Mouse (Mus musculus) embryo, embryonic 11.5 days (tissue): ENCODE measurements around the gene Msrb1.
"Not testable (repeated sequence)": the region's sequence is repeated elsewhere in the genome, so short reads cannot be mapped to it uniquely, and the experiment has no call there.

Experiments used
- DNase-seq: peaks from one replicate; pipeline ENCODE4 v3.0.0-alpha.2; 2012; ENCODE audit warnings: low read depth, low spot score

Msrb1 gene

DNA sequence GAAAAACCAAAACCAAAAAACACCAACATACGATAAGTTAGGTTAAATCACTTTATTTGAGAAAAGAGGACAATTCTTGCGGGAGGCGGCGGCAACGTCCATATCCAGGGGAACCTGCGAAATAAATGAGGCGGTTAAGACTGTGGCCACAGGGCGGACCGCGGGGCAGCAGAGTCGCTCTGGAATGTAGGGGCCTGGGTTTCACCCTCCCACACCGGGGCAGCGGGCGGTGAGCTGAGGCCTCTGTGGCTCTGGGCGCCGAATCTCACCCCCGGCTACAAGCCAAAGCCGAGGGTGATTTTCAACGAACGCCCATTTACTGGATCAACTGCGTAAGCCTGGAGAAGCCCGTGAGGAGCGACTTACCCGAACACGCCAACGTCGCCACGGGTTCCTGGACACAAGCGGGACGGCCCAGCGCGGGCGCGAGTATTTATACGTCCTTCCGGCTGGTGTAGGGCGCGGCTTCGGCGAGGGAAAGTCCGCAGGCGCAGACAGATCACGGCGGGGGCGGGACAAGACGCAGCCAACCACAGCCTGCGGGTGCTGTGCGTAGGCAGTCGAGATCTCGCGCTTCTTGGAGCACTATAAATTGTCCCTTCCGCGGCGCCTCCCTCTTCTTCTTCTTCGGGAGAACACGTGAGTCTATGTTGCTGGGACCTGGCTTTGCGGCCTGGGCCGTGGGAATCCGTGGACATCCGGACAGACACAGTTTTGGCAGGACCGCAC lies 16.8 kb upstream of the Msrb1 start:
- DNase-seq: peak; percentile 97

DNA sequence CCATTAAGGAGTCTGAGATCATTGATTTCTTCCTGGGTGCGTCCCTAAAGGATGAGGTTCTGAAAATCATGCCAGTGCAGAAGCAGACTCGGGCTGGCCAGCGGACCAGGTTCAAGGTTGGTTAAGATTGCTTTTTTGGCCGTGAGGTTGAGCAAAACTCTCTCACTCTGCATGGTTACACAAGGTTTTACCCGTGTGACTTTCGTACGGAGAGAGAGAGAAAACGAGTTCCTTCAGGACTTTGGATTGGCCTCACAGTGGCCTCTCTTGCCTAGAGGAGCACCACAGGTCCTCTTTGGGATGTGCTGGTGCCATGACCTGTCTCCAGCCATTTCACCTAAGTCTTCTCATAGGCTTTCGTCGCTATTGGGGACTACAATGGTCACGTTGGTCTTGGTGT lies 15.8 kb upstream of the Msrb1 start:
- DNase-seq: not testable (repeated sequence)

DNA sequence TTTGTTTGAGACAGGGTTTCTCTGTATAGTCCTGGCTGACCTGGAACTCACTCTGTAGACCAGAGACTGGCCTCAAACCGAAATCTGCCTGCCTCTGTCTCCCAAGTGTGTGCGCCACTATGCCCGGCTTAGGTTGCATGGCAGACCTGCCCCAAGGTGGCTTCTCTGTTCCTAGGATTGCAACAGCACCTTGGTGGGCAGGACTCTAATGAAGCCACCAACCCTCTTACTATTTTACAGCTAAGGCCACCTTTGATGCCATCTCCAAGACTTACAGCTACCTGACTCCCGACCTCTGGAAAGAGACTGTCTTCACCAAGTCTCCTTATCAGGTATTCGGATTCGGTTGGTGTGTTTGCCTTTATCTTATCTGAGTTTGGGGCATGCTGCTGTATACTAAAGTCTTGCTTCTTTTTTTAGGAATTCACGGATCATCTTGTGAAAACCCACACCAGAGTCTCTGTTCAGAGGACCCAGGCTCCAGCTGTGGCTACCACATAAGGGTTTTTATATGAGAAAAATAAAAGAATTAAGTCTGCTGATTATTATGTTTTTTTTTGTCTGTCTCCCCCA lies 15.0 kb upstream of the Msrb1 start:
- DNase-seq: not testable (repeated sequence)

DNA sequence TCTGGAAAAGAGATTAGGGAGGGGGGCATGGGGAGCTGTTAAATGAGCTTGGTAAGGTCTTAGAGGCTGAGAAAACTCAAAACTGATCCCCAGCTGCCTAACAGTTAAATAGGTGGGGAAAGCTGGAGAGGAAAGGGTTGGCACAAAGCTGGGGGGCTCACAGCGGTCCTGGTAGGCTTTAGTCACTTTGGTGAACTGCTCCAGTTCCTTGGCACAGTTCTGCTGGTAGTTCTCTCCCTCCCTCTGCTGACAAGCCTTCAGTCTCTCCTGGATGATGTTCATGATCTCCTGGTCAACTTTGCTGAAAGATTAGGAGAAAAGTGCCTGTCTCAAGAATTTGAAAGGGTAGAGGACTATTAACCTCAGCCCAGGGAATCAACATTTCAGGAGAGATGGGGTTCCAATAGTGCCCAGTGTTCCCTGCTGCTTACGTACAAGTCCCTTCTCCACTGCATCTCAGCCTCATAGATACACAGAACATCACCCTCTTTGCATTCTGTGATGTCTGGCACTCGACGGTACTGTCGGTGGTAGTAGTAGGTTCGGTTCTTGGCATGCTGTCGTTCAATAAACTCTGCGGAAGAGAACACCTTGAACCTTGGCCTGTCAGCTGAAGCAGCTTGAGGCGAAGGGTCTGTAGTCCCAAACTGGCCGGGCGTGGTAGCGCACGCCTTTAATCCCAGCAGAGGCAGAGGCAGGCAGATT lies 14.1 kb upstream of the Msrb1 start:
- no peak for DNase-seq

- DNase-seq: no peak
These were observed 13.1 kb upstream of the Msrb1 start for GRCm38 (mm10) chr17:24723122-24723880.

DNA sequence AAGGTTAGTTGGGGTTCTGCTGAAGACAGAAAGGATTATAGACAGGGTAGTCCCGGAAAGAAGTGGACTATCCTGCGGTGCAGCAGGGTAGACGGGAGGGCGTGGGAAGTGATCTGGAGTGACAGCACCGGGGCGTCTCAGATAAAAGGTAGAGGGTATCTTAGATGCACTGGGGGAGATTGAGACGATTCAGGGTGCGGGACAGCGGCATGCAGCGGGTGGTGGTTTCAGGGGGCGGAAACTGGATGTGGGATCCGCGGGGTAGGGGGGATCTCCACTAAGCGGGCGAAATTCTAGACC lies 12.6 kb upstream of the Msrb1 start:
- DNase-seq: no peak

DNA sequence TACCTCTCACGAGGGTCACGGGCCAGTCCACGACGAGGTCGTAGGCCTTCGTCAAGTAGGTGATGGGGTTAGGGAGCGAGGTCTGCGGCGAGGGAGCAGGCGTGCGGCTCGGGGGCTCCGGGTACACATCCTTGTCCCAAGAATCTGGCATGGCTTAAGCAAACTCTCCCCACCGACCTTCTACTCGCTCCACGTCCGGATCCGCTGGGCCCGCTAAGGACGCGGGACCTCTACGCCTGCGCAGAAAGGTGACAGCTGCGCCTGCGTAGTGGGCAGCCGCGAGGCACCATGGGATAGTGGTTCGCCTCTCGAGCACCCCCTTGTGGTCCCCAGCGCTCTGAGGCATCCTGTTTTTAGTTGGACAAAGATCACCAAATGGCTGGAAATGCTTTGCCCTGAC lies 12.3 kb upstream of the Msrb1 start, which contains the start of gene Ndufb10:
Gene Ndufb10, minus strand, starts transcription at position 295 of the 400 bp plus-strand sequence.
- DNase-seq: peak; percentile 92

- no peak for DNase-seq
These were observed 10.6 kb upstream of the Msrb1 start for GRCm38 (mm10) chr17:24725637-24726390.

DNA sequence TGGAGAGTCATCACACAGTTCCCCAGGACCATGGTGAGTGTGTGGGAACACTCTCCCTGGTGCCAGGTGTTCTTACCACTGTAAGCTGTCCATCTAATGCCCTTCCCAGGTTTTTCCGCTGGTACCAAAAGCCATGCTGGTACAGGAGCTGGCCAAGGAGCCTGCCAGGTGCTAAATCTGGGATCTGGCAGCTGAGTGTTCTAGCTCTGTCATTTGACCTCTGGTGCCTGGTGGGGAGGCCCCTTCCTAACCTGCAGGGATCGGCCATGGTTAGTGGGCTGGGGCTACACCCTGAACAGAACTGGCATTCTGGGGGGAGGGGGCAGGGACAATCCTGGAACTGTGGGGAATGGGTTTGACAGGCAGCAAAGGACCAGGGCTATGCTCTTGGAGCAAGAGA lies 8.8 kb upstream of the Msrb1 start, which contains the start of gene Rpl3l:
Gene Rpl3l, plus strand, starts transcription at position 203 of the 400 bp plus-strand sequence.
- no peak for DNase-seq

DNA sequence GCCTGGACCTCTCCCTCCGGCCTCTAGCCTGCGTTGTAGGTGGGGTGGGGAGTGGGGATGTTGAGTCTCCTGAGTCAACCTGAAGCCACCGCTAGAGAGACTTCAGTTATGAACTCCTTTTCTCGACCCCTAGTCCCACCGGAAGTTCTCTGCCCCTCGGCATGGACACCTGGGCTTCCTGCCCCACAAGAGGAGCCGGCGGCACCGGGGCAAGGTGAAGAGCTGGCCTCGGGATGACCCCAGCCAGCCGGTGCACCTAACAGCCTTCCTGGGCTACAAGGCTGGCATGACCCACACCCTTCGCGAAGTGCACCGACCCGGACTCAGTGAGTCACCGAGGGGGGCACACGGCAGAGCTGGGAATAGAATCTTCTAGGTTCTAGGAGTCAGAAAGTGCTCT lies 8.3 kb upstream of the Msrb1 start:
- no peak for DNase-seq

DNA sequence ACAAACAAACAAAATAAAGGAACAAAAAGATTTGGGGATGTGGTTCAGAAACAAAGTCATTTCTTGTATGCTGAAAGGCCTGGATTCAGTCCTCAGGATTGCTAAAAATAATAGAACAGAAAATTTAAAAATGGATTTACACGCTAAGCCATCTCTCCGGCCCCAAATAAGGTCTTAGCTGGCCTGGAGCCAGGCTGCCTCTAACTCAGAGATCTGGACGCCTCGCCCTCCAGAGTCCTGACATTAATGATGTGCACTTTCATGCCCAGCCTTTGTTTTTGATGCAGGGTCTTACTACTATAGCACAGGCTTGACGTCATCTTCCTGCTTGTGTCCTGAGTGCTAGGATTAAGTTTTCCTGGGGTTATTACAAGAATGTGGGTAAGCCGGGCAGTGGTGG lies 7.4 kb upstream of the Msrb1 start:
- DNase-seq: no peak

DNA sequence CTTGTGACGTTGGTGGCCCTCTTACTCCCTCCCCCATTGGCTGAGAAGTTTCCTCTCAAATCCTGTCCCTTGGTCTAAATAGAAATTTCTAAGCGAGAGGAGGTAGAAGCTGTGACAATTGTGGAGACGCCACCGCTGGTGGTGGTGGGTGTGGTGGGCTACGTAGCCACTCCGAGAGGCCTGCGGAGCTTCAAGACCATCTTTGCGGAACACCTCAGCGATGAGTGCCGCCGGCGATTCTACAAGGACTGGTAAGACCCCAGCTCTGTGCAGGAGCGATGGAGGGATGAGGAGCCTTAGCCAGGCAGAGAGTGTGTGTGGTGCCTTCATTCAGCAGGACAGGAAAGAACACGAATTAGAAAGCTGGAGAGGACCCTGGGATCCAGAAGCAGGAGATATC lies 5.7 kb upstream of the Msrb1 start:
- no peak for DNase-seq

DNA sequence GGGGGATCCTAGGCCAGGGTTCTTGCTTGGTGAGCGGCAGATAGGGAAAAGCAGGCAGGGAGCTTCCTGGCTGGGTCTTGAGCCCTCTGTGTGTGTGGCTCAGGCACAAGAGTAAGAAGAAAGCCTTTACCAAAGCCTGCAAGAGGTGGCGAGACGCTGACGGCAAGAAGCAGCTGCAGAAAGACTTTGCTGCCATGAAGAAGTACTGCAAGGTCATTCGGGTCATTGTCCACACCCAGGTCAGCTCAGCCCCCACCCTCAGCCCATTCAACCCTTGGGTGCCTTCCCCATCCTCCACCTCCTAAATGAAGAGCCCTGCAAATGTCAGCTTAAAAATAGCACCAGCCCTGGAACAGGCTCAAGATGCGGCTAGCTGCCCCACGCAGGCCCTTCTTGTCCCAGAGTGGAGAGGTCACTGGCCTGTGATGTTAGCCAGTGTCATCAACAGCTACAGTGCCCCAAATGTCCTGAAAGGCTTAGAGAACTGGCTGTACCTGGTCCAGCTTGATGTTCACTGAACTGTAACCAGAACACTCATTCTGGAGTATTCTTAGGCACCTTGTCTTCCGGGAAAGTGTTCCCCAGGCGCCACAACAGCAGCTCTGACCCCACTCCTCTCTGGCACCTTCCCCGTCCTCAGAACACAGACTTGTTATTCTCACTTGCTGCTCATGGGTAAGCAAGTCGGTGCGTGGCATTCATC lies 4.1 kb upstream of the Msrb1 start:
- DNase-seq: no peak

GRCm38 (mm10) chr17:24733434-24734050 lies 2.9 kb upstream of the Msrb1 start:
- no peak for DNase-seq

DNA sequence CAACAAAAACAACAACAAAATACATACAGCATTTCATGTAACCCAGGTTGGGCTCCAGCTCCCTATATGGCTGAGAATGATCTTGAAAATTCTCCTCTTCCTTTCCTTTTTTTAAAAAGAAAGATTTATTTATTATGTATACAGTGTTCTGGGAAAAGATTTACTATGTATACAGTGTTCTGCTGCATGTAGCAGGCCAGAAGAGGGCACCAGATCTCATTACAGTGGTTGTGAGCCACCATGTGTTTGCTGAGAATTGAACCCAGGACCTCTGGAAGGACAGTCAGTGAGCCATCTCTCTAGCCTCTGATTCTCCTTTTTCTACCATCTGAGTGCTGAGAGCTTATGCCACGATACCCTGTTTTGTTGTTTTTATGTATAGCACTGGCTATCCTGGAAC lies 1.9 kb upstream of the Msrb1 start:
- no peak for DNase-seq

DNA sequence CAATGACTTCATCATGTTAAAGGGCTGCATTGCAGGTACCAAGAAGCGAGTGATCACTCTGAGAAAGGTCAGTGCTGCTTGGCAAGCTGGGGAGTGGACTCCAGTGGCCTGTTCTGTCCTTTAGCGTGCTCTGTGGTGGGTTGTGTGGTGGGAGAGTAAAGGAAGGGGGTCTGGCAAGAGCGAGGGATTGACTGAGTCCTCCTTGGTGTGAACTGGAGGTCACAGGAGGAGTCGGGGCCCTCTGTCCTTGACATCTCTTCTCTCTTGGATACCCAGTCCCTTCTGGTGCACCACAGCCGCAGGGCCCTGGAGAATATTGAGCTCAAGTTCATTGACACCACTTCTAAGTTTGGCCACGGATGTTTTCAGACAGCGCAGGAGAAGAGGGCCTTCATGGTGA lies 996 bp upstream of the Msrb1 start:
- DNase-seq: no peak

GRCm38 (mm10) chr17:24737135-24737810 lies 831 bp downstream of the Msrb1 start:
- no peak for DNase-seq

- DNase-seq: no peak
These were observed 1.8 kb downstream of the Msrb1 start for GRCm38 (mm10) chr17:24738238-24738637.

DNA sequence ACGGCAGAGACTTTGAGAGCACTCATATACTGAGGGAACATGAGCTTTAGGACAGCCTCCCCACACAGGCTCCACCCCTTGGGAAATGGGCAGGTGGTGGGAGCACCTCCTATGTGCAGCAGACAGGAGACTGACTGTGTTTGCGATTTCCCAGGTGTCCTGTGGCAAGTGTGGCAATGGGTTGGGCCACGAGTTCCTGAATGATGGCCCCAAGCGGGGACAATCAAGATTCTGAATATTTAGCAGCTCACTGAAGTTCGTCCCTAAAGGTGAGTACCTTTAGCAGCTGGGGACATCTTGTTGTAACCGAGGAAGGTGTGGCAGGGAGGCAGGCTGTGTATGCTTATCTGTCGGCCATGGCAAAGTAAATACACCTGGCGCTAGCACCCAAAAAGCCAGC lies 3.5 kb downstream of the Msrb1 start:
- no peak for DNase-seq

DNA sequence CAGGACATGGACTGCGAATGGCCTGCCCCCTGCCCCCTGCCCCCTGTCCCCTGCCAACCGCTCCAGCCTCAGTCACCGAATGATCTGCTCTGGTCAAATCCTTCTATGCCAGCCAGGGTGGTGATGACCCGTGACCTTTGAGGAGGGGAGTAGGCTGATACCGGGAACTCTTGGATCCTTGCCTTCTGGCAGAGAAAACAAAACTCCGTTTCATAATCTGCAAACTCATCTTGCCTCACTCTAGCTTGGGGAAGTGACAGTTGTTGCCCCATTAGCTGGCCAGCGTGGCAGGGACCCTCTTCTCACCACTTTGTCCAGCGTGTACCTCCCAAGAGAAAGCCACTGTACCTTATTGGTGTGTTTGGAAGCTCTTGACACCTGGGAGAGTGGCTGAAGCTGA lies 5.9 kb downstream of the Msrb1 start:
- no peak for DNase-seq
